Comparison of ENCODE assay signal across 9 mouse cellular contexts in the genomic region with DNA sequence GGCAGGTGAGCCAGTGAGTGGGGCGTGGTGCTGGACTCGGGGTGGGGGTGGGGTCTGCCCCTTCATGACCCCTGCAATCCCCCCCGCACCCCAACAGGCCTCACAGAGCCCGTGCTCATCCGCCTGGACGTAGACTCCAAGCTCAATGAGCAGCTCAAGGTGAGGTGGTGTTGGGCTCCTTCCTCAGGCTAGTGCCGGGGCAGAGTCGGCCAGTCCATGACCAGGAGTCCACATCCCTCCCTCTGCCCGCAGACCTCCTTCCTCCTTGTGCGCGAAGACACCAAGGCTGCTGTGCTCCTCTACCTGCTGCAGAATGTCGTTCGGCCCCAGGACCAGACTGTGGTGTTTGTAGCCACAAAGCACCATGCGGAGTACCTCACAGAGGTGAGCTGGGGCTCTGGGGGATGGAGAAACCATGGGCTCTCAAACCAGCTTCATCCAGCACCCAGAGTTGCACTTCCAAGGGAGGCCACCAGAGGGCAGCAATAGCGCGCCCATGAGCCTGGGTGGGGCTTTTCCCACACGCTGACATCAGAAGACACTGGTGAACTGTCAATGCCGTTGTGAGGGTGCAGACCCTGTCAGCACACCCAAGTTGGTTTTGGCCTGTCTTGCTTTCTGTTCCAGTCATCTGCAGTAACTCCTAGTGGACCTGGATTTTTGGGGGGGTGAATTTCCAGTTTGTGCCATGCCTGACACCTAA. TPM values are rescaled to one million over a fixed set of nuclear protein-coding genes. Genes with fewer than 3 reads are reported as not detected.
A peak's percentile ranks its signal among the peaks of the same experiment; 100 is the strongest.
DNase-seq lines count a peak whose midpoint lies in the region; ATAC-seq and TF ChIP-seq lines count a peak whose summit lies in the region.
"Had no signal": no experiment of that assay in that cellular context is flagged by ENCODE, and none has a peak within 500 bp of the region (broad histone marks: within the 10 kb centered on the region; RNA-seq: fewer than 3 reads in every experiment).

No protein-coding gene starts in this region.

- H3K27me3 ChIP-seq in heart, adult 2 months (ENCODE audit: control insufficient read depth, insufficient read depth, low read length): no peaks in the 10 kb centered on the region
- H3K27me3 ChIP-seq in heart, embryonic 10.5 days (ENCODE audit: insufficient read depth, poor library complexity, severe bottlenecking): no peaks in the 10 kb centered on the region
- no peaks in the 10 kb centered on the region for H3K27me3 ChIP-seq in intestine, embryonic 15.5 days (replicated peaks)
- H3K27me3 ChIP-seq in limb, embryonic 11.5 days (ENCODE audit: control insufficient read depth, insufficient read depth, low read length): no peaks in the 10 kb centered on the region
- H3K27me3 ChIP-seq in midbrain, embryonic 15.5 days (replicated peaks): no peaks in the 10 kb centered on the region
- H3K27me3 ChIP-seq: megakaryocyte, embryonic 14.5 days had no signal

- H3K9me3 ChIP-seq in heart, embryonic 10.5 days: no peaks in the 10 kb centered on the region
- H3K9me3 ChIP-seq in intestine, embryonic 15.5 days: no peaks in the 10 kb centered on the region
- no peaks in the 10 kb centered on the region for H3K9me3 ChIP-seq in limb, embryonic 11.5 days (ENCODE audit: control insufficient read depth, low read length)
- H3K9me3 ChIP-seq in midbrain, embryonic 15.5 days: no peaks in the 10 kb centered on the region
- H3K9me3 ChIP-seq: megakaryocyte, embryonic 14.5 days had no signal

- no peak overlapping the region for H3K4me3 ChIP-seq in heart, adult 2 months
- no peak overlapping the region for H3K4me3 ChIP-seq in heart, embryonic 10.5 days
- no peak overlapping the region for H3K4me3 ChIP-seq in intestine, embryonic 15.5 days (replicated peaks)
- H3K4me3 ChIP-seq in limb, embryonic 11.5 days (ENCODE audit: low read depth, low read length): no peak overlapping the region
- H3K4me3 ChIP-seq in midbrain, embryonic 15.5 days: no peak overlapping the region
- H3K4me3 ChIP-seq: megakaryocyte, embryonic 14.5 days had no signal

- H3K27ac ChIP-seq in heart, adult 2 months: no peak overlapping the region
- H3K27ac ChIP-seq in heart, embryonic 10.5 days: no peak overlapping the region
- no peak overlapping the region for H3K27ac ChIP-seq in intestine, embryonic 15.5 days
- H3K27ac ChIP-seq in limb, embryonic 11.5 days (replicated peaks; ENCODE audit: low read depth, low read length): no peak overlapping the region
- H3K27ac ChIP-seq in midbrain, embryonic 15.5 days: no peak overlapping the region

- H3K9ac ChIP-seq in heart, adult 2 months (ENCODE audit: low read depth, low read length): no peak overlapping the region
- no peak overlapping the region for H3K9ac ChIP-seq in intestine, embryonic 15.5 days
- H3K9ac ChIP-seq in limb, embryonic 11.5 days (ENCODE audit: low read length): no peak overlapping the region
- no peak overlapping the region for H3K9ac ChIP-seq in midbrain, embryonic 15.5 days

- TF ChIP-seq CTCF in heart, adult 2 months (IDR thresholded peaks at IDR 0.05): no peak; the same call in none of the 2 replicates

- peak; percentile 23 for ATAC-seq in intestine, embryonic 15.5 days
- no peak for ATAC-seq in limb, embryonic 11.5 days (ENCODE audit: insufficient number of reproducible peaks, low FRiP score, low TSS enrichment, low read depth)
- peak; percentile 27; the same call in 1 of the 2 replicates for ATAC-seq in midbrain, embryonic 15.5 days (replicated peaks)

- no peaks in the 10 kb centered on the region for H3K4me1 ChIP-seq in heart, adult 2 months (ENCODE audit: control insufficient read depth, insufficient read depth, low read length)
- peaks cover 2% of the 10 kb centered on the region; the same call in 1 of the 2 replicates for H3K4me1 ChIP-seq in heart, embryonic 10.5 days
- H3K4me1 ChIP-seq in intestine, embryonic 15.5 days (replicated peaks): no peaks in the 10 kb centered on the region; the same call in 1 of the 2 replicates
- peaks cover 5% of the 10 kb centered on the region; the same call in 1 of the 2 replicates for H3K4me1 ChIP-seq in limb, embryonic 11.5 days (ENCODE audit: control insufficient read depth, insufficient read depth, low read length)
- H3K4me1 ChIP-seq in midbrain, embryonic 15.5 days: no peaks in the 10 kb centered on the region

- intact Hi-C loops in heart, adult 2 months (cut with DNase I): loop anchor here (1.0 to 2.0 kb wide), 2 partner anchors 53 to 126 kb away; no protein-coding TSS in a partner anchor

- no peak overlapping the region for H3K4me2 ChIP-seq in intestine, embryonic 15.5 days (replicated peaks)
- H3K4me2 ChIP-seq in limb, embryonic 11.5 days (ENCODE audit: low read depth, severe bottlenecking): no peak overlapping the region
- no peak overlapping the region for H3K4me2 ChIP-seq in midbrain, embryonic 15.5 days

- DNase-seq in heart, adult 2 months: peak; percentile 79 to 87
- DNase-seq in heart, embryonic 10.5 days (ENCODE audit: low spot score): no peak
- peak; percentile 82 for DNase-seq in cerebellum, adult 8-10 months
- peak; percentile 79 to 86 for DNase-seq in frontal cortex, postnatal 14 days (ENCODE audit: low spot score in 2 of 2)
- DNase-seq in limb, embryonic 11.5 days (ENCODE audit: low spot score): peak; percentile 87
- peak; percentile 81 for DNase-seq in spleen, adult 12 weeks (ENCODE audit: low spot score)

- WGBS in heart, adult 2 months: 72% methylated on average over 18 of the region's 18 CpGs
- WGBS in heart, embryonic 10.5 days: 70% methylated on average over 18 of the region's 18 CpGs
- WGBS in intestine, embryonic 15.5 days: 70% methylated on average over 18 of the region's 18 CpGs
- 71% methylated on average over 18 of the region's 18 CpGs for WGBS in limb, embryonic 11.5 days
- 71% methylated on average over 18 of the region's 18 CpGs for WGBS in midbrain, embryonic 15.5 days

- H3K36me3 ChIP-seq in heart, adult 2 months (ENCODE audit: control insufficient read depth, insufficient read depth, low read length): no peaks in the 10 kb centered on the region
- H3K36me3 ChIP-seq in heart, embryonic 10.5 days: peaks cover 98% of the 10 kb centered on the region
- H3K36me3 ChIP-seq in intestine, embryonic 15.5 days: peaks cover 67% of the 10 kb centered on the region
- H3K36me3 ChIP-seq in limb, embryonic 11.5 days (ENCODE audit: control insufficient read depth, insufficient read depth, low read length): peaks cover 42% of the 10 kb centered on the region
- peaks cover 30% of the 10 kb centered on the region for H3K36me3 ChIP-seq in midbrain, embryonic 15.5 days (replicated peaks)

- TF ChIP-seq POLR2A in heart, adult 2 months (IDR thresholded peaks at IDR 0.05; ENCODE audit: insufficient read depth, low read depth, low read length): no peak

- 0 out of 2 replicates have a peak, but pooled peaks have one; percentile 51 for TF ChIP-seq EP300 in heart, adult 2 months (IDR thresholded peaks at IDR 0.05; ENCODE audit: insufficient read depth, low read depth, low read length)

- no peaks in the 10 kb centered on the region for H3K79me2 ChIP-seq in heart, adult 2 months (replicated peaks; ENCODE audit: control insufficient read depth, insufficient read depth, low read length)

RNA-seq across cellular contexts. Expression of a gene that starts 8.0 kb away (rescaled TPM):
- total RNA-seq in heart, adult 2 months (2021): 10 to 100 TPM; 21.4 to 22.5 TPM
- polyA plus RNA-seq in heart, adult 2 months (2012; rRNA removed): 16.2 and 18.2 TPM in 2 replicates
- polyA plus RNA-seq in heart, embryonic 10.5 days (2016; fragmentation: Nextera tagmentation; extraction: Ambion mirVana): 47.1 and 49.4 TPM in 2 replicates
- 47.5 and 49.3 TPM in 2 replicates for polyA plus RNA-seq in intestine, embryonic 15.5 days (2015; fragmentation: Nextera tagmentation; extraction: Ambion mirVana)
- 33.1 and 33.5 TPM in 2 replicates for polyA plus RNA-seq in limb, embryonic 11.5 days (2014; fragmentation: Nextera tagmentation; extraction: Ambion mirVana)
- polyA plus RNA-seq in midbrain, embryonic 15.5 days (2015; fragmentation: Nextera tagmentation; extraction: Ambion mirVana): 39.9 and 43.7 TPM in 2 replicates

RNA-seq across cellular contexts. Expression of a gene that starts 8.1 kb away (rescaled TPM):
- 10 to 100 TPM; 14.2 to 16.0 TPM for total RNA-seq in heart, adult 2 months (2021)
- polyA plus RNA-seq in heart, adult 2 months (2012; rRNA removed): 15.3 and 21.7 TPM in 2 replicates
- polyA plus RNA-seq in heart, embryonic 10.5 days (2016; fragmentation: Nextera tagmentation; extraction: Ambion mirVana): 11.0 and 11.2 TPM in 2 replicates
- polyA plus RNA-seq in intestine, embryonic 15.5 days (2015; fragmentation: Nextera tagmentation; extraction: Ambion mirVana): 10.6 and 11.4 TPM in 2 replicates
- polyA plus RNA-seq in limb, embryonic 11.5 days (2014; fragmentation: Nextera tagmentation; extraction: Ambion mirVana): 11.6 and 13.5 TPM in 2 replicates
- polyA plus RNA-seq in midbrain, embryonic 15.5 days (2015; fragmentation: Nextera tagmentation; extraction: Ambion mirVana): 28.3 and 30.6 TPM in 2 replicates

RNA-seq across cellular contexts. Expression of a gene that starts 13.5 kb away (rescaled TPM):
- not detected for total RNA-seq in heart, adult 2 months (2021)
- 0.16 TPM in 1 of 2 replicates, not detected in the other for polyA plus RNA-seq in heart, adult 2 months (2012; rRNA removed)
- 0.39 TPM in 1 of 2 replicates, not detected in the other for polyA plus RNA-seq in heart, embryonic 10.5 days (2016; fragmentation: Nextera tagmentation; extraction: Ambion mirVana)
- polyA plus RNA-seq in intestine, embryonic 15.5 days (2015; fragmentation: Nextera tagmentation; extraction: Ambion mirVana): not detected in 2 replicates
- not detected in 2 replicates for polyA plus RNA-seq in limb, embryonic 11.5 days (2014; fragmentation: Nextera tagmentation; extraction: Ambion mirVana)
- 0.44 and 0.70 TPM in 2 replicates for polyA plus RNA-seq in midbrain, embryonic 15.5 days (2015; fragmentation: Nextera tagmentation; extraction: Ambion mirVana)

RNA-seq across cellular contexts. Expression of a gene that starts 28.1 kb away (rescaled TPM):
- total RNA-seq in heart, adult 2 months (2021): not detected
- polyA plus RNA-seq in heart, adult 2 months (2012; rRNA removed): 0.06 and 0.33 TPM in 2 replicates
- 0.16 and 0.60 TPM in 2 replicates for polyA plus RNA-seq in heart, embryonic 10.5 days (2016; fragmentation: Nextera tagmentation; extraction: Ambion mirVana)
- polyA plus RNA-seq in intestine, embryonic 15.5 days (2015; fragmentation: Nextera tagmentation; extraction: Ambion mirVana): 0.49 and 1.0 TPM in 2 replicates
- 0.16 and 0.48 TPM in 2 replicates for polyA plus RNA-seq in limb, embryonic 11.5 days (2014; fragmentation: Nextera tagmentation; extraction: Ambion mirVana)
- 1.0 and 1.6 TPM in 2 replicates for polyA plus RNA-seq in midbrain, embryonic 15.5 days (2015; fragmentation: Nextera tagmentation; extraction: Ambion mirVana)

RNA-seq across cellular contexts. Expression of a gene that starts 31.7 kb away (rescaled TPM):
- not detected for total RNA-seq in heart, adult 2 months (2021)
- 0.14 and 0.20 TPM in 2 replicates for polyA plus RNA-seq in heart, adult 2 months (2012; rRNA removed)
- 0.15 and 0.24 TPM in 2 replicates for polyA plus RNA-seq in heart, embryonic 10.5 days (2016; fragmentation: Nextera tagmentation; extraction: Ambion mirVana)
- 0.28 and 0.40 TPM in 2 replicates for polyA plus RNA-seq in intestine, embryonic 15.5 days (2015; fragmentation: Nextera tagmentation; extraction: Ambion mirVana)
- 0.27 and 0.40 TPM in 2 replicates for polyA plus RNA-seq in limb, embryonic 11.5 days (2014; fragmentation: Nextera tagmentation; extraction: Ambion mirVana)
- polyA plus RNA-seq in midbrain, embryonic 15.5 days (2015; fragmentation: Nextera tagmentation; extraction: Ambion mirVana): 1.7 and 1.8 TPM in 2 replicates
